Mouse (Mus musculus): Measurements from ENCODE around the gene Cask.

Gene Cask

GRCm38 (mm10) chrX:13469160-13470116 is 381.7 kb downstream of the Cask start:
- DNase-seq (ENCODE audit: low read depth, low spot score) = peak; percentile 80

- DNase-seq (ENCODE audit: low read depth, low spot score) = no peak
These were observed 384.0 kb downstream of the Cask start for GRCm38 (mm10) chrX:13467121-13467571.
